Mouse (Mus musculus): ENCODE measurements around the gene Rfk.

DNA sequence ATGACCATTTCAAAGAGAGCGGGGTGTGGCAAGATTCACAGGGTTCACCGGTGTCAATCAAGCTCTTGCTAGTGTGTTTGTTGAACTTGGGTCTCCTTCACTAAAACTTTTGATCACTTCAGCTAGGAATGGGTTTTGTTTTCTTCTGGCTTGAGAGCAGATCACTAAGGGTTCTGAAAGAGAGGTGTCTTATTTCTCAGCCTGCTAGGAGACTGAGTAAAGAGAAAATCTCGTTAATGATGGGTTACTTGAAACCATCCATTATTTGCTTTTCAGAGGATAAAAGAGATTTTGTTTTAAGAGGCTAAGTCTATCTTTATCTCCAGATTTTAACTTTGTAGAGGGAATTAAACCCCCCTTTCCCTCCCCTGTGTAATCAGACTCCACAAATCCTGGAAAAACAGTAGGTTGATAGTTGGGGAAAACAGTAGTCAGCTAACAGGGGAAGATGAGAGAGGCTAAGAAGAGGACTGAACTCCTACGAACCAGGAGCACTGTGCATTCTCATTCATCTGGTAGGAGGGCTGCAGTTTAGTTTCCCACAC, 19.1 kb downstream of the Rfk start:
- TF ChIP-seq CTCF (conservative IDR thresholded peaks at IDR 0.05; ENCODE audit: low read length) (no peak), NANOG (IDR thresholded peaks at IDR 0.05; ENCODE audit: borderline replicate concordance, low read length) (no peak), POU5F1 (IDR thresholded peaks at IDR 0.05; ENCODE audit: borderline replicate concordance, low read length) (no peak)

All from E14TG2a.4 (cell line).